Mouse (Mus musculus): ENCODE results near the gene Tedc1.
A peak's percentile ranks its signal among the peaks of the same experiment; 100 is the strongest.

Gene Tedc1

GRCm38 (mm10) chr12:113155887-113156539, at the start of gene Tedc1:
TSS of gene Tedc1 (plus strand) at chr12:113156421.
- DNase-seq, result peak; percentile 99

- no peak for DNase-seq
Measured at GRCm38 (mm10) chr12:113107431-113108124, 48.6 kb upstream of the Tedc1 start.

GRCm38 (mm10) chr12:113108528-113109283, 47.5 kb upstream of the Tedc1 start:
- DNase-seq, result no peak

GRCm38 (mm10) chr12:113109801-113110200, 46.4 kb upstream of the Tedc1 start:
- no peak for DNase-seq

GRCm38 (mm10) chr12:113114141-113114540, 42.1 kb upstream of the Tedc1 start:
- DNase-seq, result no peak

GRCm38 (mm10) chr12:113114856-113115538, 41.2 kb upstream of the Tedc1 start:
- no peak for DNase-seq

GRCm38 (mm10) chr12:113119516-113120410, 36.5 kb upstream of the Tedc1 start:
- peak; percentile 84 to 85 for DNase-seq

GRCm38 (mm10) chr12:113124726-113125125, 31.5 kb upstream of the Tedc1 start:
- DNase-seq, result no peak

GRCm38 (mm10) chr12:113130732-113131131, 25.5 kb upstream of the Tedc1 start:
- DNase-seq, result no peak

- DNase-seq, result no peak
Measured at GRCm38 (mm10) chr12:113131601-113132000, 24.6 kb upstream of the Tedc1 start.

- no peak for DNase-seq
Measured at GRCm38 (mm10) chr12:113132567-113132966, 23.7 kb upstream of the Tedc1 start.

- no peak for DNase-seq
Measured at GRCm38 (mm10) chr12:113133260-113133659, 23.0 kb upstream of the Tedc1 start.

- no peak for DNase-seq
Measured at GRCm38 (mm10) chr12:113133861-113134403, 22.3 kb upstream of the Tedc1 start.

- DNase-seq, result no peak
Measured at GRCm38 (mm10) chr12:113134502-113134901, 21.7 kb upstream of the Tedc1 start.

GRCm38 (mm10) chr12:113135401-113135800, 20.8 kb upstream of the Tedc1 start:
- DNase-seq, result no peak

- no peak for DNase-seq
Measured at GRCm38 (mm10) chr12:113136492-113137020, 19.7 kb upstream of the Tedc1 start.

GRCm38 (mm10) chr12:113137260-113138213, 18.7 kb upstream of the Tedc1 start:
- DNase-seq, result no peak

GRCm38 (mm10) chr12:113138291-113138690, 17.9 kb upstream of the Tedc1 start:
- no peak for DNase-seq

GRCm38 (mm10) chr12:113138901-113139864, 17.0 kb upstream of the Tedc1 start:
- no peak for DNase-seq

Measured in B cell, adult 2 months (primary cell).